Mouse (Mus musculus) ovary, adult 10 weeks (tissue): Measurements from ENCODE around the gene Gpsm1. TPM values are rescaled to one million over a fixed set of nuclear protein-coding genes. Genes with fewer than 3 reads are reported as not detected.

Experiments
- polyA plus RNA-seq: library from polyadenylated mRNA; stranded (reverse); fragments of 350-450 nt; fragmentation: Illumina TruSeq; extraction: RNeasy Lipid Tissue Mini Kit (QIAGEN cat#74804); gene quantifications from one replicate; pipeline ENCODE4 v1.2.3, GENCODE M21; 2014

The Gpsm1 gene
- 2.8 TPM for polyA plus RNA-seq

DNA sequence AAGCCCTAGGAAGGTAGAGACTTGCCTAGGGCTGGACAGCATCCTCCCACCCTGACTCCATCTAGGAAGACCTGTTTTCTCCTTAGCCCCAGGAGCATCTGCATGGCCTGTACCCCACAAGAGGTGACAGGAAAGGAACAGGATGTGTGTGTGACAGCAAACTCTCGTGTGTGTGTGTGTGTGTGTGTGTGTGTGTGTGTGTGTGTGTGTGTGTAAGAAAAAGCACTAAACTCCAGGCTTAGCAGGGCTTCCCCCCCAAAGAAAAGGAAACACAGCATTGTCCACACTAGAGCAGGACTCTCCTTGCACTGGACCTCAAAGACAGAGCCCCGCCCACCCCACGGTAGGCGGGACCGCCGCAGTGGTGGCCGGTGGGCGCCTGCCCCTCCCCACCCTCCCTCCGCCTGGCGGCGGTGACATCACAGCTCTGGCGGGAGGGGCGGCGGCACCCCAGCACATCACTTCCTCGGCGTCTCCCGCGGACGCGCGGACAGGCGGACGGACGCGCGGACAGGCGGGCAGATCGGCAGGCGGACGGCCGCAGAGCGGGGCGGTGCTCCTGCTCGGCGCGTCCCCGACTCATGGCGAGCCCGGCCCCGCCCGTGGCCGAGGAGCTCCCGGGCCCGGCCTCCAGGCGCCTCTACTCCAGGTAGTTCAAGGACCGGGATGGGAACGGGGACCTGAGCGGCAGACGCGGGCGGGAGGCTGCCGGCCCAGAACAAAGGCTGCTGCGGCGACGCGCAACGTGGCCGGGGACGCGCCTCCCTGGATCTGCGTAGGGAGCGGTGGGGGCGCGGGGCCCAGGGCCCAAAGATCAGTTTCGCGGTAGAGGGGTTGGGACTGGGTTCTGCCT is at the start of gene Gpsm1:
TSS of gene Gpsm1 (plus strand) at position 444 of the 853 bp plus-strand sequence.

DNA sequence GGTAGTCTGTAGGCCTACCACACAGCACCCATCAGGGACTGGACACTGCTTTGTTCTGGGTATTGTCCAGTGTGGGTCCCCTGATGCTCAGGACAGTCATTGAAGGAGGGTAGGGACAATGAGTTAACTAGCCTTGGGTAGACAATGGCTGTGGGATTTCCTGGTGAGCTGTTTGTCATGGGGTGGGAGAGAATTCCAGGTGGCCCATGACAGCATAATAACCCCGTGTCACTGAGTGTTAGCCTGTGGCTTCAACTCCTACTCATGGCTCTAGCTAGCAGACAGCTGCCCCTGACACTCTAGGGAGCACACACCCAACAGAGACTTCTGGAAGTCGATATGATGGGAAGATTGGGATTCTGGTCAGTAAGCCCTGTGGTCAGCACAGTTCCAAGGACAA is 20.9 kb upstream of the Gpsm1 start, which contains the start of gene Ccdc187:
TSS of gene Ccdc187 (minus strand) at position 101 of the 400 bp plus-strand sequence.

DNA sequence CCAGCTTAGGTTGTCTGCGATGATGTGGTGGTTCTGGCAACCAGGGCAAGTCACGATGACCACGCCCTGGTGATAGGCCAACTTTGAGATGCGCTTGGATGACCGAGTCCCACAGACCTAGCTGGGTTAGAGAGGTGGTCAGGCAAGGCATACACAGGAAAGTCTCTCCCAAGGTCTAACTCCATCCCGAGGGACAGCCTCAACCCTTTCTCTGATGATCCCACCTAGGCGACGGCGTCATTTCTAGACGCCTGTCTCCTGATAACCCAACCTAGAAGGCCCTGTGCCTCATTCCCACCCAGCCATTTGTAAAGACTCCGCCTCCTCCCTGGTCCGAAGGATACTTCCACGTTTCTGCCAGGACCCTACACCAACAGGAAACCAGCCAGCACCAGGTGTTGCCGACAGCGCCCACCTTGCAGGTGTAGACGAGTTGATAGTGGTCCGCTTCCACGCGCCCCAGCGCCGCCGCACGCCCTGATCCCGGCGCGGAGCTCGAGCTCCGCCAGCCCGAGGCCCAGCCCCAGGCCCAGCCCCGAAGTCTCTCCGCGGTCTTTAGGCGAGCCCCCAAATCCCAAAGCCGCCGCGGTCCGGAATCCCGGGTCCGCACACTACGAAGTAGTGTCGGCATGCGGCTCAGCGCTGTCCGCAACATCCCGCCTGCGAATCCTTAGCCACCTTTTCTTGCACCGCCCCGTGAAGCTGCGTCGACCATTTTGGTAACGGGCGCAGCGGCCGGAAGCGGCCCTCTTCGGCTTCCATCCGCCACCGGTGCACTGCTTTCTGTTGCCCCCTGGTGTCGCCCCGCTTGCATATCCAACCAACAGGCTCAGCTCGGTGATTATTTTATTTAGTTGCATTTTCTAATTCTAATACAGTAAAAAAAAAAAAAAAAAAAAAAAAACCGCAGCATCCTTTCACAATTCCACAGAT is 36.3 kb downstream of the Gpsm1 start, which contains the start of gene Dnlz:
TSS of gene Dnlz (minus strand) at position 753 of the 933 bp plus-strand sequence.

DNA sequence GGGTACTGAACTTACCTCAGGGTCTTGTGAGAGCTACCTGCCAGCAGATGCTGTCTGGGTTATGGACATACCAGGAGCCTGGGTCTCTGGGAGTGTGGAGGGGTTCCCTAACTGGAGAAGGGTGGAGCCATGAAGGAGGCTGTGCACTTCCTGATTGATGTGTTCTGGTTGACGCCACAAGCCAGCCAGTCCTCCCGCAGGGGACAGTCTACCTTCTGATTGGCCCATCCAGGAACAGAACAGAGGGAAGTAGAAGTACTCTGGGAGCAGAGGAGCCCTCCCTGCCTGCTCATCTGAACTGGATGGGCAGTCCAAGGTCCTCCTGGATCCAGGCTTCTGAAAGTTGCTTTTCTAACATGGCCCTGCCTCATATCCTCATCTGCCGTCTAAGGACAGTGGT is 45.5 kb downstream of the Gpsm1 start, which contains the start of gene Card9:
TSS of gene Card9 (minus strand) at position 147 of the 400 bp plus-strand sequence.

DNA sequence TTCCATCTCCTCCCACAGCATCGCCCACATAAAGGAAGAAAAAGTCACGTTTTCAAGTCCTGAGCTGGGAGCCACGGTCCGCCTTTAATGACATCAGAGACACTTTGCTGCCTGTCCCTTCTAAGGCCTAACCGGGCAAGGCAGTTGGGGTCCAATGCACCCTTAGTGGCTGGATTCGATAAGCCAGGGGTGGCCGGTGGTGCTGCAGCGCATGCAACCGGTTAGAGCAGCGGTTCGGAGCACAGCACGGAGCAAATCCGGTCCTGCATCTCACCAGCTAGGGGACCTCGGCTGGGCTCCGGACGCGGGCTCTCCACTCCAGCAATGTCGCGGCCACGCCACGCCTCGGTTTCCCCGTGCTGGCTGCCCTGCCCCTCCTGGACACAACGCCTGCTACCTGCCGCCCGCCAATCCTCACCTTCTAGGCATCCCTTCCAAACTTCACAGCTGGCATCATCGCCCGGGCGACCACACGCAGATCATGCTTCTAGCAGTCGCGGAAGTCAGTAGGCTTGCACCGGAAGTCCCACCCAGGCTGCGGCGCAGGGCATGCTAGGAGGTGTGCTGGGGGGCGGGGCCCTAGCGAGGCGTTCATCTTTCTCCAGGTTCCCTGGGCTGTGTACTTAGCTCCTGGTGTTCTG is 64.9 kb downstream of the Gpsm1 start, which contains the start of gene Snapc4:
TSS of gene Snapc4 (minus strand) at position 523 of the 641 bp plus-strand sequence.

DNA sequence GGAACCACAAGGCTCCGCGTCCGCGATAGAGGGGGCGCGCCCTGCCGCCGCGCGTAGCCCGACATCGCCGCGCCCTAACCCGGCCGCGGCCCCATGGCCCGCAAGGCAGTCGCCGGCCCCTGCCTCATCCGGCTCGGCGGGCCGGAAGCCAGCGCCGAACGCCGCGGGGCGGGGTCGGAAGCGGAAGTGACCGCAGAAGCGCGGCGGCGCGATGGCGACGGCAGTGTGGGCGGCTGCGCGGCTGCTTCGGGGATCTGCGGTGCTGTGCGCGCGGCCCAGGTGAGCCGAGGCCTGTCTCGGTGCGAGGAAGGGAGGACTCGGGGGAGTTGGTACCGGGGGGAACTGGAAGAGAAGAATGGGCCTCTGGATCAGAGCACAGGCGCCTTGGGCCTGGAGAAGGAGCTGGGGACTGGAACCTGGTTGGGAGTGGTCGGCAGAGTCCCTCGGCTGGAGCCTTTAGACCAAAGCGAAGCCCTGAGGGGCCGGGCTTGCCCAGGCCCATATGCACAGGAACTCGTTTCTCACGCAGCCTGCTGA is 73.9 kb downstream of the Gpsm1 start, which contains the start of the genes Entr1 and Pmpca:
TSS of gene Entr1 (minus strand) at position 163 of the 537 bp plus-strand sequence.
TSS of gene Pmpca (plus strand) at position 186 of the 537 bp plus-strand sequence.

Other genes with a start within 250 kb of the Gpsm1 start
- gene Nacc2, start 192.3 kb upstream of the Gpsm1 start, polyA plus RNA-seq, result 15.5 TPM
- not detected for gene Lhx3, start 107.2 kb upstream of the Gpsm1 start, polyA plus RNA-seq
- 23.4 TPM for gene Qsox2, start 78.0 kb upstream of the Gpsm1 start, polyA plus RNA-seq
- 1.00 TPM for gene Ccdc187, start 21.0 kb upstream of the Gpsm1 start, polyA plus RNA-seq
- gene Dnlz, start 36.6 kb downstream of the Gpsm1 start, polyA plus RNA-seq, result 0.48 TPM
- not detected for gene Card9, start 45.4 kb downstream of the Gpsm1 start, polyA plus RNA-seq
- gene Snapc4, start 65.1 kb downstream of the Gpsm1 start, polyA plus RNA-seq, result 8.7 TPM
- 23.9 TPM for gene Entr1, start 73.8 kb downstream of the Gpsm1 start, polyA plus RNA-seq
- gene Pmpca, start 73.8 kb downstream of the Gpsm1 start, polyA plus RNA-seq, result 139 TPM
- gene Inpp5e, start 93.7 kb downstream of the Gpsm1 start, polyA plus RNA-seq, result 7.0 TPM
- gene Sec16a, start 129.7 kb downstream of the Gpsm1 start, polyA plus RNA-seq, result 55.8 TPM
- 1.4 TPM for gene Notch1, start 201.1 kb downstream of the Gpsm1 start, polyA plus RNA-seq